Mouse (Mus musculus) CH12.LX (cell line): ENCODE data around the gene Cox15. TPM values are rescaled to one million over a fixed set of nuclear protein-coding genes. Genes with fewer than 3 reads are reported as not detected.

Source experiments
- DNase-seq: peaks from one replicate; pipeline ENCODE4 v3.0.0-alpha.2; 2013; ENCODE audit errors: extremely low read depth
- H3K27ac ChIP-seq: 2 replicates; pipeline ENCODE4 v1.5.1; 2012; ENCODE audit warnings: low read depth, mild to moderate bottlenecking, control low read depth, moderate library complexity; ENCODE audit not compliant: insufficient read depth
- H3K27me3 ChIP-seq: replicated peaks from 2 replicates; pipeline ENCODE3; 2012; ENCODE audit warnings: inconsistent platforms
- H3K36me3 ChIP-seq, 2 experiments: replicated peaks in 1 of 2; 2 replicates each; pipeline versions ENCODE3 to v1.6.1; 2012; ENCODE audit warnings: inconsistent platforms in 1 of 2, low read length in 1 of 2, mild to moderate bottlenecking in 1 of 2, mixed read lengths in 1 of 2, moderate library complexity in 1 of 2; ENCODE audit not compliant: control insufficient read depth in 1 of 2, insufficient read depth in 1 of 2
- H3K4me1 ChIP-seq, 2 experiments: 2 replicates each; pipeline ENCODE4 v1.6.1; 2012; ENCODE audit warnings: inconsistent platforms in 1 of 2, moderate library complexity in 1 of 2; ENCODE audit not compliant: insufficient read depth in 2 of 2, control insufficient read depth in 1 of 2
- H3K4me2 ChIP-seq: 2 replicates; pipeline ENCODE4 v1.6.1; 2012; ENCODE audit warnings: low read depth, mild to moderate bottlenecking, control low read depth; ENCODE audit not compliant: poor library complexity, insufficient read depth, severe bottlenecking
- H3K4me3 ChIP-seq, 3 experiments: fragments of 150-350 bp in 1 of 3; sonication (generic) in 1 of 3; replicated peaks in 1 of 3; 2 replicates each; pipeline versions ENCODE3 to v1.5.1; 2011 to 2012; ENCODE audit warnings: low read depth in 2 of 3, low read length in 2 of 3, mild to moderate bottlenecking in 2 of 3, moderate library complexity in 2 of 3, control low read depth in 1 of 3, improper control_type of control experiment in 1 of 3, inconsistent platforms in 1 of 3, mixed read lengths in 1 of 3; ENCODE audit not compliant: poor library complexity in 1 of 3
- H3K79me2 ChIP-seq: replicated peaks from 2 replicates; pipeline ENCODE4 v1.6.1; 2012; ENCODE audit warnings: mild to moderate bottlenecking, moderate library complexity; ENCODE audit not compliant: control insufficient read depth, poor library complexity, insufficient read depth, severe bottlenecking; ENCODE audit errors: extremely low read depth
- H3K9ac ChIP-seq: 2 replicates; pipeline ENCODE4 v1.6.1; 2012; ENCODE audit warnings: low read depth, mild to moderate bottlenecking, control low read depth, moderate library complexity; ENCODE audit not compliant: insufficient read depth
- H3K9me3 ChIP-seq: replicated peaks from 2 replicates; pipeline ENCODE3; 2012; ENCODE audit warnings: low read length, inconsistent platforms, mixed read lengths
- BHLHE40 ChIP-seq: IDR thresholded peaks from 2 replicates; pipeline ENCODE4 v1.6.1; 2011; ENCODE audit warnings: mild to moderate bottlenecking, low read depth, low read length, improper control_type of control experiment
- CHD1 ChIP-seq: IDR thresholded peaks from 2 replicates; pipeline ENCODE4 v1.6.1; 2012; ENCODE audit warnings: low read depth, low read length, improper control_type of control experiment, inconsistent platforms
- CHD2 ChIP-seq: IDR thresholded peaks from 2 replicates; pipeline ENCODE4 v1.6.1; 2011; ENCODE audit warnings: low read length, improper control_type of control experiment
- CTCF ChIP-seq, 2 experiments: IDR thresholded peaks in 1 of 2; conservative IDR thresholded peaks in 1 of 2; 2 replicates each; pipeline ENCODE4 v1.5.1; 2011 to 2012; ENCODE audit warnings: low read depth in 2 of 2, low read length in 2 of 2, improper control_type of control experiment in 1 of 2, inconsistent platforms in 1 of 2, mild to moderate bottlenecking in 1 of 2, moderate library complexity in 1 of 2
- E2F4 ChIP-seq: IDR thresholded peaks from 2 replicates; pipeline ENCODE4 v1.6.1; 2011; ENCODE audit warnings: low read depth, low read length, improper control_type of control experiment; ENCODE audit not compliant: insufficient replicate concordance
- ELF1 ChIP-seq: IDR thresholded peaks from 2 replicates; pipeline ENCODE4 v1.6.1; 2014; ENCODE audit warnings: low read depth, mild to moderate bottlenecking, inconsistent platforms, low read length, improper control_type of control experiment
- EP300 ChIP-seq: IDR thresholded peaks from 2 replicates; pipeline ENCODE4 v1.6.1; 2011; ENCODE audit warnings: low read length, improper control_type of control experiment
- ETS1 ChIP-seq: conservative IDR thresholded peaks from 2 replicates; pipeline ENCODE4 v1.6.1; 2012; ENCODE audit warnings: low read depth, mild to moderate bottlenecking, inconsistent platforms, low read length, improper control_type of control experiment, moderate library complexity
- GABPA ChIP-seq: IDR thresholded peaks from 2 replicates; pipeline ENCODE4 v1.6.1; 2012; ENCODE audit warnings: low read depth, low read length, improper control_type of control experiment, inconsistent platforms; ENCODE audit not compliant: insufficient replicate concordance
- HCFC1 ChIP-seq: IDR thresholded peaks from 2 replicates; pipeline ENCODE4 v1.6.1; 2012; ENCODE audit warnings: low read depth, mild to moderate bottlenecking, inconsistent platforms, low read length, improper control_type of control experiment
- IRF4 ChIP-seq: IDR thresholded peaks from 2 replicates; pipeline ENCODE4 v1.6.1; 2014; ENCODE audit warnings: low read depth, mild to moderate bottlenecking, inconsistent platforms, low read length, improper control_type of control experiment
- JUND ChIP-seq: conservative IDR thresholded peaks from 2 replicates; pipeline ENCODE4 v1.6.1; 2011; ENCODE audit warnings: low read depth, low read length, improper control_type of control experiment
- KAT2A ChIP-seq: IDR thresholded peaks from 2 replicates; pipeline ENCODE4 v1.6.1; 2012; ENCODE audit warnings: low read length, improper control_type of control experiment, inconsistent platforms; ENCODE audit not compliant: insufficient replicate concordance
- MAFK ChIP-seq: IDR thresholded peaks from 2 replicates; pipeline ENCODE4 v1.6.1; 2011; ENCODE audit warnings: low read length, improper control_type of control experiment; ENCODE audit not compliant: insufficient replicate concordance
- MAX ChIP-seq: IDR thresholded peaks from 2 replicates; pipeline ENCODE4 v1.6.1; 2011; ENCODE audit warnings: low read length, improper control_type of control experiment
- MAZ ChIP-seq: IDR thresholded peaks from 2 replicates; pipeline ENCODE4 v1.6.1; 2012; ENCODE audit warnings: low read depth, mild to moderate bottlenecking, inconsistent platforms, low read length, improper control_type of control experiment, moderate library complexity
- MEF2A ChIP-seq: IDR thresholded peaks from 2 replicates; pipeline ENCODE4 v1.6.1; 2014; ENCODE audit warnings: low read depth, mild to moderate bottlenecking, inconsistent platforms, low read length, improper control_type of control experiment, borderline replicate concordance
- MXI1 ChIP-seq: IDR thresholded peaks from 2 replicates; pipeline ENCODE4 v1.6.1; 2011; ENCODE audit warnings: mild to moderate bottlenecking, low read depth, low read length, improper control_type of control experiment
- MYC ChIP-seq: IDR thresholded peaks from 2 replicates; pipeline ENCODE4 v1.6.1; 2011; ENCODE audit warnings: low read depth, mild to moderate bottlenecking, improper control_type of control experiment, low read length
- NELFE ChIP-seq: IDR thresholded peaks from 2 replicates; pipeline ENCODE4 v1.6.1; 2011; ENCODE audit warnings: low read depth, low read length, improper control_type of control experiment
- NRF1 ChIP-seq: IDR thresholded peaks from 2 replicates; pipeline ENCODE4 v1.6.1; 2014; ENCODE audit warnings: low read depth, mild to moderate bottlenecking, inconsistent platforms, low read length, improper control_type of control experiment, moderate library complexity
- PAX5 ChIP-seq: IDR thresholded peaks from 2 replicates; pipeline ENCODE4 v1.6.1; 2012; ENCODE audit warnings: low read length, inconsistent platforms, mixed read lengths
- POLR2AphosphoS2 ChIP-seq: IDR thresholded peaks from 2 replicates; pipeline ENCODE4 v1.6.1; 2011; ENCODE audit warnings: low read depth, low read length, improper control_type of control experiment
- RCOR1 ChIP-seq: conservative IDR thresholded peaks from 2 replicates; pipeline ENCODE4 v1.6.1; 2012; ENCODE audit warnings: low read depth, mild to moderate bottlenecking, inconsistent platforms, low read length, improper control_type of control experiment
- SIN3A ChIP-seq: IDR thresholded peaks from 2 replicates; pipeline ENCODE4 v1.6.1; 2012; ENCODE audit warnings: low read length, improper control_type of control experiment, inconsistent platforms
- SMC3 ChIP-seq: IDR thresholded peaks from 2 replicates; pipeline ENCODE4 v1.6.1; 2011; ENCODE audit warnings: low read depth, low read length, improper control_type of control experiment
- TBP ChIP-seq: conservative IDR thresholded peaks from 2 replicates; pipeline ENCODE4 v1.6.1; 2011; ENCODE audit warnings: low read depth, low read length, improper control_type of control experiment
- TCF12 ChIP-seq: IDR thresholded peaks from 2 replicates; pipeline ENCODE4 v1.6.1; 2014; ENCODE audit warnings: low read depth, mild to moderate bottlenecking, inconsistent platforms, low read length, improper control_type of control experiment
- UBTF ChIP-seq: IDR thresholded peaks from 2 replicates; pipeline ENCODE4 v1.6.1; 2012; ENCODE audit warnings: low read depth, mild to moderate bottlenecking, inconsistent platforms, low read length, improper control_type of control experiment, moderate library complexity
- USF1 ChIP-seq: IDR thresholded peaks from 2 replicates; pipeline ENCODE4 v1.6.1; 2014; ENCODE audit warnings: low read depth, mild to moderate bottlenecking, inconsistent platforms, low read length, improper control_type of control experiment
- USF2 ChIP-seq: conservative IDR thresholded peaks from 2 replicates; pipeline ENCODE4 v1.6.1; 2011; ENCODE audit warnings: low read depth, low read length, improper control_type of control experiment
- ZC3H11A ChIP-seq: IDR thresholded peaks from 2 replicates; pipeline ENCODE4 v1.6.1; 2012; ENCODE audit warnings: low read depth, mild to moderate bottlenecking, inconsistent platforms, low read length, improper control_type of control experiment
- ZKSCAN1 ChIP-seq: IDR thresholded peaks from 2 replicates; pipeline ENCODE4 v1.6.1; 2012; ENCODE audit warnings: low read depth, inconsistent platforms, low read length, improper control_type of control experiment, borderline replicate concordance
- dilution Hi-C: fragments of 300-500 bp; cut with MboI; formaldehyde crosslinking; loops from 2 replicates; pipeline ENCODE4 v1.14.3; 2020; ENCODE audit warnings: low sequenced_read_pairs; ENCODE audit not compliant: extremely low pct_unique_long_range_greater_than_20kb, extremely low pct_ligation_motif_present
- in situ Hi-C: fragments of 300-500 bp; cut with MboI; formaldehyde crosslinking; loops from 3 replicates; pipeline ENCODE4 v1.14.3; 2019; ENCODE audit warnings: low sequenced_read_pairs, low pct_ligation_motif_present, low pct_unique_long_range_greater_than_20kb, mixed read lengths
- polyA plus RNA-seq: library from polyadenylated mRNA; unstranded; fragments of >175 nt; gene quantifications from 2 replicates; pipeline ENCODE4 v1.2.1, GENCODE M21; 2012; ENCODE audit warnings: low read depth; ENCODE audit not compliant: insufficient read length
- total RNA-seq, 2 experiments: library from RNA; depleted of rRNA; stranded (reverse); fragments of 300-350 nt in 1 of 2; fragments of >200 nt in 1 of 2; gene quantifications; 2 replicates each; pipeline ENCODE4 v1.2.3; 2012 to 2014

The Cox15 gene
- total and polyA plus RNA-seq, 3 experiments: 17.4 to 26.9 (median 18.1) TPM

GRCm38 (mm10) chr19:43766451-43766850, 13.7 kb upstream of the Cox15 start:
- Histone ChIP-seq H3K27ac (no peak overlapping the region), H3K4me1 (peaks cover 4 to 32% of the 10 kb centered on the region in 2 experiments; a peak in 3 of 4 replicates), H3K9ac (no peak overlapping the region), H3K27me3 (no peaks in the 10 kb centered on the region), H3K4me3 (no peak overlapping the region), H3K79me2 (no peaks in the 10 kb centered on the region), H3K4me2 (no peak overlapping the region), H3K36me3 (peaks cover 0 to 24% of the 10 kb centered on the region in 2 experiments), H3K9me3 (no peaks in the 10 kb centered on the region)
- TF ChIP-seq ZKSCAN1 (no peak), SIN3A (no peak), TBP (no peak)
- dilution Hi-C loops: no loop called here
- in situ Hi-C loops: loop anchor here (25.0 kb wide), 1 partner anchor 254 kb away; the partner anchor contains the start of gene Got1
- DNase-seq: no peak

DNA sequence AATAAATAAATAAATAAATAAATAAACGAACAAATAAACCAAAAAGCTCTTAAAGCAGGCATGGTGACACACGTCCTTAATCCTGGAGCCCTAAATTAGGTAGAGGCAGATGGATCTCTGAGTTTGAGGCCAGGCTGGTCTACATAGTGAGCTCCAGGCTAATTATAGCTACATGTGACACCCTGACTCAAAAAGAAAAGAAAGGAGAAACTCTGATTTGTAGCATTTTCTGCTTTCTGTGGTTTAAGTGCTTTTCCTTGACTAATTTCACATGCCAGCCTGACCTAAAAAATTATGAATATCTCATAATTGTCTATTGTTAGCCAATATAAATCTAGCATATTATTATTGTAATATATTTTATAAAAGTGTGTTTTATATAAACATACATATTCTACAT, 9.6 kb upstream of the Cox15 start:
- in situ Hi-C loops: loop anchor here (25.0 kb wide), 1 partner anchor 250 kb away; the partner anchor contains the start of gene Got1
- Histone ChIP-seq H3K9ac (no peak overlapping the region), H3K4me2 (no peak overlapping the region), H3K4me3 (no peak overlapping the region), H3K4me1 (peaks cover 4 to 22% of the 10 kb centered on the region in 2 experiments; a peak in 3 of 4 replicates), H3K36me3 (peaks cover 3 to 20% of the 10 kb centered on the region in 2 experiments), H3K79me2 (no peaks in the 10 kb centered on the region), H3K9me3 (no peaks in the 10 kb centered on the region), H3K27ac (no peak overlapping the region), H3K27me3 (no peaks in the 10 kb centered on the region)
- peak; percentile 65 for DNase-seq
- dilution Hi-C loops: no loop called here
- no peak for TF ChIP-seq TBP
- no peak for TF ChIP-seq POLR2AphosphoS2
- no peak for TF ChIP-seq CTCF (conservative IDR thresholded peaks at IDR 0.05 in 1 of 2, IDR thresholded peaks at IDR 0.05 in 1 of 2; ENCODE audit: low read depth in 2 of 2, low read length in 2 of 2)
- no peak for TF ChIP-seq NRF1
- TF ChIP-seq CHD2: no peak
- no peak for TF ChIP-seq USF1
- TF ChIP-seq GABPA: no peak
- no peak for TF ChIP-seq KAT2A
- TF ChIP-seq ETS1: peak; percentile 83
- TF ChIP-seq IRF4: peak; percentile 90
- TF ChIP-seq PAX5: no peak
- TF ChIP-seq E2F4: no peak
- no peak for TF ChIP-seq ZKSCAN1
- TF ChIP-seq MYC: peak; percentile 59; the same call in 1 of the 2 replicates
- peak; percentile 85 for TF ChIP-seq JUND
- no peak for TF ChIP-seq SMC3
- peak; percentile 52; the same call in 1 of the 2 replicates for TF ChIP-seq TCF12
- no peak for TF ChIP-seq HCFC1
- no peak for TF ChIP-seq USF2
- TF ChIP-seq MEF2A: peak; percentile 98
- TF ChIP-seq ELF1: no peak
- TF ChIP-seq EP300: peak; percentile 92
- no peak for TF ChIP-seq CHD1
- no peak for TF ChIP-seq SIN3A
- TF ChIP-seq MAX: peak; percentile 25; the same call in 1 of the 2 replicates
- TF ChIP-seq ZC3H11A: no peak
- TF ChIP-seq NELFE: no peak
- no peak for TF ChIP-seq MXI1
- no peak for TF ChIP-seq UBTF
- peak; percentile 91 for TF ChIP-seq BHLHE40
- TF ChIP-seq MAFK: peak; percentile 85
- TF ChIP-seq RCOR1: peak; percentile 88
- no peak for TF ChIP-seq MAZ
